Mouse (Mus musculus): ENCODE results near the gene Serpina1b.
"Not testable (repeated sequence)": the region's sequence is repeated elsewhere in the genome, so short reads cannot be mapped to it uniquely, and the experiment has no call there.

Gene Serpina1b

GRCm38 (mm10) chr12:103830273-103830672 is at the start of gene Serpina1b:
Gene Serpina1b, minus strand, starts transcription at chr12:103830373.
- DNase-seq (ENCODE audit: extremely low read depth, low read depth): not testable (repeated sequence)

DNA sequence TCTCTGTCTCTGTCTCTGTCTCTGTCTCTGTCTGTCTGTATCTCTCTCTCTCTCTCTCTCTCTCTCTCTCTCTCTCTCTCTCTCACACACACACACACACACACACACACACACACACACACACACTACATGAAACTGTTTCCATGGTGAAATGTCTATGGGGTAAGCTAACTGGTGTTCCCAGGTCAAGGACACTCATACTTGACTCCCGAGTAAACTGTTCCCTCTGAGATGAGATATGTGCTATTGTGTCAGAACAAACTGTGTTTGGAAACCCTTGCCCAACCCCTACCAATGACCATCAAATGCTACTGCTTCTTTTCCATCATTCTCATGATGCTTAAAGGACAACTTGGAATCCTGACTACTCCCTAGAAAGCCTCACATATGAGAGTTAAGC is 36.7 kb upstream of the Serpina1b start:
- not testable (repeated sequence) for DNase-seq (ENCODE audit: extremely low read depth, low read depth)

GRCm38 (mm10) chr12:103863101-103863974 is 33.2 kb upstream of the Serpina1b start, which contains the start of gene Serpina1a:
Gene Serpina1a, minus strand, starts transcription at chr12:103863562.
- not testable (repeated sequence) for DNase-seq (ENCODE audit: extremely low read depth, low read depth)

DNA sequence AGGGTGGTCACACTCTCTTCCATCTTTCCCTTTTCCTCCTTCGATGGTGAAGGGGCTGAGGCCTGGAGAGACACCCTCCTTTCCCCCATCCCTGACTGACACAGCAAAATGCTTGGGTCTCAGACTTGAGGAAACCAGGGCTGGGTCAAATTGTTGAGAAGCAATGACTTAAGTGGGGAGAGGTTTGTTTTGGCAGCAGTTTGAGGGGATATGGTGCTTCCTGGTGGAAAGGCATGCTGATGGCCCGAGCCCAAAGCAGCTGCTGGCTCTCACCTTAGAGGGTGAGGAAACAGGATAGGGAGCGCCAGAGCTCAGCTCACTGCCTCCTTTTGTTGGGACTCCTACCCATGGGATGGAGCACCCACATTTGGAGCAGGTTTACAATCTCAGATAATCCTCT is 30.8 kb upstream of the Serpina1b start:
- DNase-seq (ENCODE audit: extremely low read depth, low read depth): no peak

GRCm38 (mm10) chr12:103860571-103860970 is 30.4 kb upstream of the Serpina1b start:
- not testable (repeated sequence) for DNase-seq (ENCODE audit: extremely low read depth, low read depth)

DNA sequence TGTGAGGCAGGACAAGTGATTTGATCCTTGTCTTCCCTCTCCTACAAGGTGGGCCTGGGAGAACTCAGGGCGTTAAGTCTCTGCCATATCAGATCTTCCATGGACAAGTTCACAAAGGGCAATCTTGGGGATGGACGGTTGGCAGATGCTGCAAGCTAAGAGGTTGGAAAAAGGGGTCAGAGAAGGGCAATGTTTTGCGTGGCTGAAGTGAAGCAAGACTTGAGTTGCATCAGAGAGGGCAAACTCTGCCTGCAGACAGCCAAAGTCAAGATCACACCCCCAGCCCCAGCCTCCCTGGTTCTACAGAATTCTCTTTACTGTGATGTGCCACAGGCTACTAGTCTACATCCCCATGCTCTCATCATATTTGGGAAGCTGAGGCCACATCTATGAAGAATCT is 29.4 kb upstream of the Serpina1b start:
- DNase-seq (ENCODE audit: extremely low read depth, low read depth): not testable (repeated sequence)

DNA sequence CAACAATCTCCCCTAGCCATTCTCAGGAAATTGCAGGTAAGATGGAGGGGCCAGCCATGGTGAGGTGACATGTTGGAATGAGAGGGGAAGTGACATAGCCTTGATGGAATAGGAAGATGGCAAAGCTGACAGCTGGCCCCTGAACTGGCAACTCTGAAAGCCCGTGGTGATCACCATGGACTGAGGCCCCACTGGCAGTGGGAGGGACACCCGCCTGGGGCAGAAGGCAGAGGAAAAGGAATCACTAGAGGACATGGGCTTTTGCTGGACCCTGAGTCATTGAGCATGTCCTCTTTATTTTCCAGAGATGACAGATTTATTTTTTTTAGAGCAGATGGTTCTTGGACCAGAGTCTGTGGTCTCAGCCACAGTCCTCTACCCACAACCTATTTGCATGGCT is 22.9 kb upstream of the Serpina1b start:
- not testable (repeated sequence) for DNase-seq (ENCODE audit: extremely low read depth, low read depth)

GRCm38 (mm10) chr12:103827661-103828372 is 2.4 kb downstream of the Serpina1b start:
- DNase-seq (ENCODE audit: extremely low read depth, low read depth): not testable (repeated sequence)

DNA sequence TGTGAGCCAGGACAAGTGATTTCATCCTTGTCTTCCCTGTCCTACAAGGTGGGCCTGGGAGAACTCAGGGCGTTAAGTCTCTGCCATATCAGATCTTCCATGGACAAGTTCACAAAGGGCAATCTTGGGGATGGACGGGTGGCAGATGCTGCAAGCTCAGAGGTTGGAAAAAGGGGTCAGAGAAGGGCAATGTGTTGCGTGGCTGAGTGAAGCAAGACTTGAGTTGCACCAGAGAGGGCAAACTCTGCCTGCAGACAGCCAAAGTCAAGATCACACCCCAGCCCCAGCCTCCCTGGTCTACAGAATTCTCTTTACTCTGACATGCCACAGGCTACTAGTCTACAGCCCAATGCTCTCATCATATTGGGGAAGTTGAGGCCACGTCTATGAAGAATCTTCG is 6.3 kb downstream of the Serpina1b start:
- not testable (repeated sequence) for DNase-seq (ENCODE audit: extremely low read depth, low read depth)

GRCm38 (mm10) chr12:103773246-103773851 is 56.8 kb downstream of the Serpina1b start, which contains the start of gene Serpina1d:
Gene Serpina1d, minus strand, starts transcription at chr12:103773592.
- DNase-seq (ENCODE audit: extremely low read depth, low read depth): not testable (repeated sequence)

- not testable (repeated sequence) for DNase-seq (ENCODE audit: extremely low read depth, low read depth)
Observed at GRCm38 (mm10) chr12:103770597-103770996, 59.6 kb downstream of the Serpina1b start.

DNA sequence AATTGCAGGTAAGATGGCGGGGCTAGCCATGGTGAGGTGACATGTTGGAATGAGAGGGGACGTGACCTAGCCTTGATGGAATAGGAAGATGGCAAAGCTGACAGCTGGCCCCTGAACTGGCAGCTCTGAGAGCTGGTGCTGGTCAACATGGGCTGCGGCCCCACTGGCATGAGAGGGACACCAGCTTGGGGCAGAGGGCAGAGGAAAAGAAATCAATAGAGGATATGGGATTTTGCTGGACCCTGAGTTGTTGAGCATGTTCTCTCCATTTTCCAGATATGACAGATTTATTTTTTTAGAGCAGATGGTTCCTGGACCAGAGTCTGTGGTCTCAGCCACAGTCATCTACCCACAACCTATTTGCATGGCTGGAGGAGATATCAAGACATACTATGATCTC is 67.1 kb downstream of the Serpina1b start:
- DNase-seq (ENCODE audit: extremely low read depth, low read depth): not testable (repeated sequence)

GRCm38 (mm10) chr12:103760316-103760715 is 69.9 kb downstream of the Serpina1b start:
- DNase-seq (ENCODE audit: extremely low read depth, low read depth): not testable (repeated sequence)

GRCm38 (mm10) chr12:103745957-103746356 is 84.2 kb downstream of the Serpina1b start:
- not testable (repeated sequence) for DNase-seq (ENCODE audit: extremely low read depth, low read depth)

DNA sequence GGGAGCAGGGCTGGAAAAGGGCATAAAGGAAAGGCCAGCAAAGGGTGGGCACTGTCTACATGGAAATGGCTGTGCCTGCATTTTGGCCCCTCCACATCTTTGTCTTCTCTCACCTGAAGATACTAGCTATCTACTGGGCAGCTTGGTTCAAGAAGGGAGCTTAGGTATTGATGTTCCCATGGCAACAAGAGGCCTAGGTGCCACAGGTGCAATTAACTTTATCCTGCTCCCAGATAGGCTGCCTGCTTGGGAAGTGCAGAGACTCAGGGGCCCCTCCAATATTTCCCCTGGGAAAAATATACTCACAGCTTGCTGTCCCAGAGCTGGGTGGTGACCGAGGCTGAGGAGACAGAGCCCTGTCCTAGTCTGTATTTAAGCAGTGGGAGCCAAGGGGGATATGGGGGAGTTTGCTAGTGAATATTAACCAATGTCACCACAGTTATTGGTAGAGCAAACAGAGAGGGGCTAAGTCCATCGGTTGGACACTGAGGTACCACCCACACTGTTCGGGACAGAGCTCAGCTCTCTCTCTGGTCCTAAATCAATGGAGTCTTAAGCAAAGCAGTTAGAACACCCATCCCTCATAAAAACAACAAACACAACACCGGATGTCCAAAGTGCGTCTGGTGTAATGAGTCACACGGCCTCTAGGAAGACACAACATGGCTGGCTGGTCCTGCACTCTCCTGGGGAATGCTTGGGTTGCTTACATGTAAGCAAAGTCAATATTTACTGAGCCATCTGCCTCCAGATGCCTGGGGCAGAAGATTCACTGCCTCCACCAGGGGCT is 92.2 kb downstream of the Serpina1b start:
- not testable (repeated sequence) for DNase-seq (ENCODE audit: extremely low read depth, low read depth)

DNA sequence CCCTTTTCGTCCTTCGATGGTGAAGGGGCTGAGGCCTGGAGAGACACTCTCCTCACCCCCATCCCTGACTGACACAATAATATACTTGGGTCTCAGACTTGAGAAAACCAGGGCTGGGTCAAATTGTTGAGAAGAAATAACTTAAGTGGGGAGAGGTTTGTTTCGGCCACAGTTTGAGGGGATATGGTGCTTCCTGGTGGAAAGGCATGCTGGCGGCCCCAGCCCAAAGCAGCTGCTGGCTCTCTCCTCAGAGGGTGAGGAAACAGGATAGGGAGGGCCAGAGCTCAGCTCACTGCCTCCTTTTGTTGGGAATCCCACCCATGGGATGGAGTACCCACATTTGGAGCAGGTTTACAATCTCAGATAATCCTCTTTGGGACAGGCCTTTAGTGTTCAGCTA is 94.6 kb downstream of the Serpina1b start:
- DNase-seq (ENCODE audit: extremely low read depth, low read depth): not testable (repeated sequence)

DNA sequence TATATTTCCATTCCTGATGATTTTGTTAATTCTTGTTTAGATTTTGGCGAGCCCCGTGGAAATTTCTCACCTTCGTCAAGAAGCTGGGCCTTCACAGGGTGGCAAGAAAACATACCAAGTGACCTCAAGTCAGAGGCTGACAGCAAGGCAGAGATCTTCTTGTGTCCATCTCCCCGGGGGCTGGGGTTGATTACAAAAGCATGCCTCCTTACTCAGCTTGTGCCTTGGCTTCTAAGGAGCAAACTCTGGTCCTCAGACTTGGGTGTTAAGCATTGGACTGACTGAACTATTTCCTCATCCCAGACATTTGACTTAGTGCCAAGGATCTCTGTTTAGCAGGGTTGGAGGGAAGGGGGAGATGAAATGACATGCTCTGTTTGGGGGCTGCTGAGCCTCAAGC is 95.1 kb downstream of the Serpina1b start:
- not testable (repeated sequence) for DNase-seq (ENCODE audit: extremely low read depth, low read depth)

DNA sequence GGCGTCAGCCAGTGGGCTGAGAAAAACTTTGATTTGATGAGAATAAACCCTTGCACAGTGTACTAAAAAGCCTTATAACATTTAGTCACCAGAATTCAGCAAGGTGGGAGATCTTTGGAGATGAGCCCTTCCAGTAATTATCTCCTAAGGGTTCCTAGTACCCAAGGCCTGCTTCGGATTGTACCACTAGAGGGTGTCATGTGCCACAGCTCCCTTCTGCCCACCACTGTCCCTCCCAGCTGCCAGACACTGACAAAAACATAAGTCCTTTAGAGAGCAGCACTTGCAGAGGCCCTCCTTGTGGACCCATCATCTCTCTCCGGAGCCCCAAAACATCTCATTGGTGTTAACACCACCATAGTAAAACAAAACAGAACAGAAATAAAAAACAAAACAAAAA is 118.6 kb downstream of the Serpina1b start:
- no peak for DNase-seq (ENCODE audit: extremely low read depth, low read depth)

GRCm38 (mm10) chr12:103710405-103710804 is 119.8 kb downstream of the Serpina1b start:
- no peak for DNase-seq (ENCODE audit: extremely low read depth, low read depth)

GRCm38 (mm10) chr12:103706113-103706512 is 124.1 kb downstream of the Serpina1b start:
- no peak for DNase-seq (ENCODE audit: extremely low read depth, low read depth)

GRCm38 (mm10) chr12:103705547-103705946 is 124.6 kb downstream of the Serpina1b start:
- no peak for DNase-seq (ENCODE audit: extremely low read depth, low read depth)

All from MEL-GATA-1-ER (cell line).